Mouse (Mus musculus): ENCODE measurements around the gene Crlf1. TPM values are rescaled to one million over a fixed set of nuclear protein-coding genes. Genes with fewer than 3 reads are reported as not detected.

Gene Crlf1
- 0.97 and 1.1 TPM in 2 replicates for polyA plus RNA-seq (2015; fragmentation: Nextera tagmentation; extraction: Ambion mirVana)

DNA sequence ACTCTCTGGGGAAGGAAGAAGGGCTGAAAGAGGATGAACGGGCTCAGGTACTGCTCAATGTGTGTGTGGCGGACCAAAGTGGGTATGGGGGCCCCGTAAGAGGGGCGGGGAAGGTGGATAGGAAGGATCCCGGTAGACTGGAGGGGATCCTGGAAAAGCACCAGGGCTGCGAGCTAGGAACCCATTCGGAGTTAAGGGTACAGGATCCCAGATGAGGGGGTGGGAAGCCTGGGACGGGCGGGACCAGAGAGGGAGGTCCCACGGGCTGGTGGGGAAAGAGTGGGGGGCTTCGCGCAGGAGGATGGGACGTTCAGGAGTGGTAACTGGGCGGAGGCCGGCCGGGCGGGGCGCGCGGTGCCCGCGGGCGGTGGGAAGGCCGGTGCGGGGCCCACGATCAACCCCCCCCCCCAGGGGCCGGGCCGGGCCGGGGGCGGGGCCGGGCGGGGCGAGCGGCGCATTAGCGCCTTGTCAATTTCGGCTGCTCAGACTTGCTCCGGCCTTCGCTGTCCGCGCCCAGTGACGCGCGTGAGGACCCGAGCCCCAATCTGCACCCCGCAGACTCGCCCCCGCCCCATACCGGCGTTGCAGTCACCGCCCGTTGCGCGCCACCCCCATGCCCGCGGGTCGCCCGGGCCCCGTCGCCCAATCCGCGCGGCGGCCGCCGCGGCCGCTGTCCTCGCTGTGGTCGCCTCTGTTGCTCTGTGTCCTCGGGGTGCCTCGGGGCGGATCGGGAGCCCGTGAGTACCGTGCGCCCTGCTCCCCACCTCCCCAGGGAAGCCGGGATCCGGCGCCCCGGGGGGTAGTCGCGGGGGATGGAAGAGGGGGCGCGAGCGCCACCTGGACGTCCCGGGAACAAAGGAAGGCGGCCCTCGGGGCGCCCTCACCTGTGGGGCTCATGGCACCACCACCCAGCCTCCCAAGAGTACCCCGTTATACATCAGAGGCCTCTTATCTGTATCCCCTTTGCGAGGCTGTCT lies at the start of gene Crlf1:
Gene Crlf1 (plus strand): TSS at position 495 of the 977 bp plus-strand sequence.
- Histone ChIP-seq H3K9ac (replicated peaks) (peak within 1 kb of the TSS; percentile 44; the same call in 1 of the 2 replicates), H3K36me3 (no peaks in the 10 kb centered on the region), H3K9me3 (no peaks in the 10 kb centered on the region), H3K27me3 (peaks cover 100% of the 10 kb centered on the region), H3K4me2 (replicated peaks) (peak within 1 kb of the TSS; percentile 57), H3K27ac (no peak within 1 kb of the TSS), H3K4me1 (replicated peaks) (peaks cover 57% of the 10 kb centered on the region), H3K4me3 (replicated peaks) (peak within 1 kb of the TSS; percentile 35)
- ATAC-seq, result peak; percentile 28; the same call in 1 of the 2 replicates
- WGBS, result under 1% methylated on average over 78 of the region's 93 CpGs

DNA sequence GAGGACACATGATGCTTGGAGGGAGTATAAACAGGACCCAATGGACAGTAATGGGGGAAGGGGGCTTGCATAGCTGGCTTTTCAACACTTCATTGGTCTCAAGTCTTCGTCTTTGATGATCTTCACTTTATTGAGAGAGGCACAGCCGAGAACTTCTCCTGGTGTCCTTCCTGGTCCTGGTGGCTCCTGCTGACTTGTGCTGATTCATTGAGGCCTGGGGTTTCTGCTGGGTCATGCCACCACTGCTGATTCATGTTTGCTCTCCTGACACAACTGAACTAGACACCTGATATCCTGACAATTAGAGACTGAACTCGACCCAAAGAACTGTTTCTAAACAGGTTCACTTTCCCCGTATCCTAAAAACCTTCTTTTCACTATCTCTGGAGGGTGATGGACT lies 49.6 kb upstream of the Crlf1 start:
- peaks cover 12% of the 10 kb centered on the region for H3K4me1 ChIP-seq (replicated peaks)
- WGBS, result 88% methylated on average over 4 of the region's 4 CpGs
- H3K27ac ChIP-seq, result no peak overlapping the region
- no peaks in the 10 kb centered on the region for H3K9me3 ChIP-seq
- H3K27me3 ChIP-seq, result no peaks in the 10 kb centered on the region
- no peaks in the 10 kb centered on the region for H3K36me3 ChIP-seq
- H3K4me3 ChIP-seq (replicated peaks), result no peak overlapping the region
- H3K9ac ChIP-seq (replicated peaks), result no peak overlapping the region
- ATAC-seq, result no peak
- H3K4me2 ChIP-seq (replicated peaks), result no peak overlapping the region

DNA sequence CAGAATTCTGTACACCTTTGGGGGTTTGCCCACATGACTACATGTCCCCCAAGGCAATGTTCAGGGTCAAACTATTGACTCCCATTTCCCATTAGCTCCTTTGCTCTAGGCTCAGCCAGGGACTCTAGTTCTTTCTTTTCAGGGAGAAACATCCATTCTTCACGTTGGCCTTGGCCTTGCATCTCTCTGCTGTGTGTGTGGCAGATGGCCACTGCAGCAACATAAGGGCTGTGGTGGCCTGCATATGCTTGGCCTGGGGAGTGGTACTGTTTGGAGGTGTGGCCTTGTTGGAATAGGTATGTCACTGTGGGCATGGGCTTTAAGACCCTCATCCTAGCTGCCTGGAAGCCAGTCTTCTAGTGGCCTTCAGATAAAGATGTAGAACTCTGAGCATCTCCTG lies 47.0 kb upstream of the Crlf1 start:
- no peak overlapping the region for H3K27ac ChIP-seq
- peaks cover 8% of the 10 kb centered on the region; the same call in 1 of the 2 replicates for H3K36me3 ChIP-seq
- no peak for ATAC-seq
- H3K4me2 ChIP-seq (replicated peaks), result no peak overlapping the region
- WGBS, result 90% methylated on average over 1 of the region's 1 CpGs
- no peak overlapping the region for H3K9ac ChIP-seq (replicated peaks)
- H3K27me3 ChIP-seq, result no peaks in the 10 kb centered on the region
- H3K4me3 ChIP-seq (replicated peaks), result no peak overlapping the region
- no peaks in the 10 kb centered on the region for H3K9me3 ChIP-seq
- H3K4me1 ChIP-seq (replicated peaks), result no peaks in the 10 kb centered on the region

DNA sequence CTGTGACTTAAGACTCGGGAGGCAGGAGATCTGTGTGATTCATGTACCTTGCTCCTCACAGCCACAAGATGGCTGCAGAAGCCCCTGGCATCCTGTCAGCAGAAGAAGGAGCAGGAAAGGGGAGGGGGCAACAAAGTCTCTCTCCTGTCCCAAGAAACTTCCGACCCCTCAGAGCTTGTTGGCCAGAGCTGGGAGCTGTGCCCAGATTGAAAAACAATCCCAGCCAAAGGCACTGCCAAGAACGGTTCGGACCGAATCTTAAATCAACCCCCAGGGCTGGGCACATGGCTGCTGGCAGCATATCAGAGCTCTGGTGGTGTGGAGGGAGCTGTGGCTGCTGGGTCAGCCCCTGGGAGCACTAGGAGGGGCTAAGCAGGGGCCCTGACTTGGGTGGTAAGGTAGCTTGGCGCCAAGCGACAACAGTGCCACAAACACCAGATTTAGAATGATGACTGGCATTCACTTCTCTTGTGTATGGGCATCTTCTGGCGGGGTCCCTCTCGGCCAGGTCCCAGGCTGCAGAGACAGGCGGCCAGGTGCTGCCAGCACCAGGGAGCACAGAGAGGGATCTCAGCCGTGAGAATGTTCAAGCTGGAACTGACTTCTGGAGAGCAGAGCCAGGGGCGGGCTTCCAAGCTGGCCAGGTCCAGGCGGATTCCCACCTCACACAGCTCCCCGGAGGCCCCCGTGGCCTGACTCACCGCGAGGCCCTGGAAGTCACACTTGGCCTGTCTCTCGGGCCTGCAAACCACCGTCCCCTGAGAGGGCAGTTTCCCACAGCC lies 45.1 kb upstream of the Crlf1 start:
- H3K9me3 ChIP-seq, result no peaks in the 10 kb centered on the region
- H3K27ac ChIP-seq, result no peak overlapping the region
- no peak overlapping the region for H3K4me2 ChIP-seq (replicated peaks)
- 74% methylated on average over 19 of the region's 19 CpGs for WGBS
- H3K27me3 ChIP-seq, result 0 out of 2 replicates have a peak, but pooled peaks cover 6% of the 10 kb centered on the region
- H3K36me3 ChIP-seq, result peaks cover 26% of the 10 kb centered on the region
- no peak overlapping the region for H3K4me3 ChIP-seq (replicated peaks)
- H3K9ac ChIP-seq (replicated peaks), result no peak overlapping the region
- ATAC-seq, result no peak
- H3K4me1 ChIP-seq (replicated peaks), result no peaks in the 10 kb centered on the region

DNA sequence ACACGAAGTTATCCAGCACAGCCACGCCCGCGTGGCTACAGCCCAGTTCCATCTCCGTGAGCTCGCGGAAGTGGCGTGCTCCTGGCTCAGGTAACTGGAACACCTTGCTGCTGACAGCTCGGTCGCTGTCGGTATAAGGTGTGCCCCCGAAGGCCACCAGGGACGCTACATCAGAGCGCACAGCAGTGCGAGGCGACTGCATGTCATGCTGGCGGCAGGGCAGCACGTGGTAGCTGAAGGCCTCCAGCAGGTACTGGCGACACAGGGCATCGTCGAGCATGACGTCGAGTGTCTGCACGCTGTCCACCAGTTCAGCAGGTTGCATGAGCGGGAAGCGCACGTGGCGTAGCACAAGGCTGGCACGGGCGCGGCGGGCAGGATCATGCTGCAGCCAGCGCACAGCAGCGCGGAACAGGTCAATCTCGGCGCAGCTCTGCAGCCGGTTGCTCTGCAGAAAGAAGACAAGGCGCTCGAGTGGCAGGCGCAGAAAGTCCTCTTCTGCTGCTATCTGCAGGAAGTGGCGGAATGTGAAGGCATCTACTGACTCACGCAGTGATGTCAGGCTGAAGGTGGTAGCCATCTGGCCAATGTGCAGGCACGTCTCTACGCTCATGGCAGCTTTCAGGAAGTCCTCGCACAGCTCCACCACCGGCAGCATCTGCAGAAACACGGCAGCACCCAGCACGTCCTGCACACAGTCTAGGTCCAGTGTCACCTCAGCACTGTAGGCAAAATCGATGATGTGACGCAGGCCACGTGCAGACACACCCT lies 40.6 kb upstream of the Crlf1 start:
- no peaks in the 10 kb centered on the region for H3K4me1 ChIP-seq (replicated peaks)
- H3K27ac ChIP-seq, result no peak overlapping the region
- no peak overlapping the region for H3K4me3 ChIP-seq (replicated peaks)
- H3K27me3 ChIP-seq, result peaks cover 11% of the 10 kb centered on the region; the same call in 1 of the 2 replicates
- ATAC-seq, result no peak
- no peaks in the 10 kb centered on the region for H3K9me3 ChIP-seq
- peaks cover 26% of the 10 kb centered on the region for H3K36me3 ChIP-seq
- no peak overlapping the region for H3K9ac ChIP-seq (replicated peaks)
- no peak overlapping the region for H3K4me2 ChIP-seq (replicated peaks)
- WGBS, result 68% methylated on average over 52 of the region's 52 CpGs

DNA sequence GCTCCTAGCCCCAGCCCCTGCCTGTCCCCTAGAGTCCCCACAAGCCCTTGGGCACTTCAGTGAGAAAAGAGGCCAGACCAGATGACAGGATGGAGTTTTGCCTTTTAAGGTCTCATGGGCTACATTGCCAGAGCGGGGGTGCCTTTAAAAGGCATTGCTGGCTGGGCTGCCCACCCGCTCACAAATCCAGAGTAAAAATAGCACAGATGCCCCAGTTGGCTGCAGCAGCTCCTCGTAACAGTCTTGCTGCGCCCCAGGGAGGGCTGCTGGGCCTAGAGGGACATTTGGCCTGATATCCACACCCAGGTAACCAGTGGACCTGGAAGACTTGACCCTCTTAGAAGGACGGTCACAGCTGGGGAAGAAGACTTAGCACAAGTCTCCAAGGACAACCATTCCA lies 39.1 kb upstream of the Crlf1 start:
- Histone ChIP-seq H3K27ac (no peak overlapping the region), H3K27me3 (peaks cover 11% of the 10 kb centered on the region; the same call in 1 of the 2 replicates), H3K9me3 (no peaks in the 10 kb centered on the region), H3K4me2 (replicated peaks) (no peak overlapping the region), H3K9ac (replicated peaks) (no peak overlapping the region), H3K36me3 (peaks cover 26% of the 10 kb centered on the region), H3K4me3 (replicated peaks) (no peak overlapping the region), H3K4me1 (replicated peaks) (no peaks in the 10 kb centered on the region)
- no peak for ATAC-seq
- 93% methylated on average over 5 of the region's 5 CpGs for WGBS

DNA sequence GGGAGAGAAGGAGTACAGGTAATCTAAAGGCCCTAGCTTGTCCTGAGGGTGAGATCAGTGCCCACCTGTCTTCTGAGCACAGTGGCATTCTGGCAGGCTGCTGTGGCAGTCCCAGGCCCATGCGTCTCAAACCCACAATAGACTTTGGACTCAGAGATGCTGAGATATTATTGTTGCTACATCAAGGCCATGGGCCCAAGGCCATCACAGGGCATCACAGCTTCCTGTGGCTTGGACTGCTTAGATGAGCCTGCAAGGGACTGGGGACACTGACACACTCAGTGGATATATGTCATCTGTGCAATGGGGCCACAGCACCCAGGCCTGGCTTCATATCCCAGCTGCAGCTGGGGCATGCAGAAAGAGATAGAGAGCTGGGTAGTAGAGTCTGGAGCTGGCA lies 36.0 kb upstream of the Crlf1 start:
- no peak overlapping the region for H3K4me3 ChIP-seq (replicated peaks)
- no peaks in the 10 kb centered on the region for H3K9me3 ChIP-seq
- H3K27me3 ChIP-seq, result peaks cover 10% of the 10 kb centered on the region; the same call in 1 of the 2 replicates
- WGBS, result 88% methylated on average over 1 of the region's 1 CpGs
- H3K4me1 ChIP-seq (replicated peaks), result no peaks in the 10 kb centered on the region
- H3K27ac ChIP-seq, result no peak overlapping the region
- no peak overlapping the region for H3K4me2 ChIP-seq (replicated peaks)
- no peak overlapping the region for H3K9ac ChIP-seq (replicated peaks)
- H3K36me3 ChIP-seq, result peaks cover 8% of the 10 kb centered on the region
- ATAC-seq, result no peak

DNA sequence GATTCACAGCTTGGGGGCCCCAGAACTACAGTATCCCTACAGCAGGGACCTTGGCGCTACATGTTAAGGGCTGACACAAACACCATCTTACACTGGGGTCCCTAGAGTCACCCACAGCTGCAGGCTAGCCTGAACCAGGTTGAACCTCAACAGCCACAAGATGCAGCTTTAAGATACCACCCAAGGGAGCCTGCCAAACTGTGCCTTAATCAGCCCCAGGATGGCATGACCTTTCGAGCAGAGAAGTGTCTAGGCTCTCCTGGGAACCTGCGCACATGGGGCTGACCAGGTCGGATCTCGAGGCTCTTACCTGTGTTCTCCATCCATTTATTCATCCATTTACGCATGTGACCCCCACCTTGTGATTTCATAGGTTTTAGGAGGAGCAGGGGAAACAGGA lies 35.1 kb upstream of the Crlf1 start:
- WGBS, result 91% methylated on average over 6 of the region's 6 CpGs

DNA sequence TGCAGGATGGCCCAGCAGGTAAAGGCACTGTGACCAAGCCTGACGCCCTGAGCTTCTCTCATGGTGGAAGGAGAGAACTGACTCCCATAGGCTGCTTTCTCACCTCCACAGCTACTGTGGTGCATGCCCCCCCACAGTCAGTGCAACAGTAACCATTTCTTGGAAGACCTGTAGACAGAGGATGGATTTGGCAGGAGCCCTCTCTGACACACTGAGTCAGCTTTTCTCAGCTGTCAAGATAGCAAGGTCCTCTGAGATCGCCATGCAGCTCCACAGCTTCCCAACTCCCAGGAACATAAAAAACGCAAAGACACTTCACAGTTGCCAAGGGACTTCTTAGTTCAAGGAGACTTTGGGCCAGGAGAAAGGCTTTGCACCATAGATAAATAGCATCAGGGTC lies 34.5 kb upstream of the Crlf1 start:
- Histone ChIP-seq H3K9me3 (no peaks in the 10 kb centered on the region), H3K4me2 (replicated peaks) (no peak overlapping the region), H3K27ac (no peak overlapping the region), H3K4me1 (replicated peaks) (peaks cover 3% of the 10 kb centered on the region), H3K27me3 (no peaks in the 10 kb centered on the region), H3K4me3 (replicated peaks) (no peak overlapping the region), H3K36me3 (no peaks in the 10 kb centered on the region), H3K9ac (replicated peaks) (no peak overlapping the region)
- 83% methylated on average over 3 of the region's 3 CpGs for WGBS
- no peak for ATAC-seq

More for the DNA sequence above, 35.1 kb upstream of the Crlf1 start:
- H3K4me1 ChIP-seq (replicated peaks), result no peaks in the 10 kb centered on the region
- no peak overlapping the region for H3K9ac ChIP-seq (replicated peaks)
- peaks cover 4% of the 10 kb centered on the region; the same call in 1 of the 2 replicates for H3K27me3 ChIP-seq
- no peak overlapping the region for H3K4me2 ChIP-seq (replicated peaks)
- H3K27ac ChIP-seq, result no peak overlapping the region
- no peaks in the 10 kb centered on the region for H3K36me3 ChIP-seq
- H3K9me3 ChIP-seq, result no peaks in the 10 kb centered on the region
- no peak overlapping the region for H3K4me3 ChIP-seq (replicated peaks)
- ATAC-seq, result no peak

DNA sequence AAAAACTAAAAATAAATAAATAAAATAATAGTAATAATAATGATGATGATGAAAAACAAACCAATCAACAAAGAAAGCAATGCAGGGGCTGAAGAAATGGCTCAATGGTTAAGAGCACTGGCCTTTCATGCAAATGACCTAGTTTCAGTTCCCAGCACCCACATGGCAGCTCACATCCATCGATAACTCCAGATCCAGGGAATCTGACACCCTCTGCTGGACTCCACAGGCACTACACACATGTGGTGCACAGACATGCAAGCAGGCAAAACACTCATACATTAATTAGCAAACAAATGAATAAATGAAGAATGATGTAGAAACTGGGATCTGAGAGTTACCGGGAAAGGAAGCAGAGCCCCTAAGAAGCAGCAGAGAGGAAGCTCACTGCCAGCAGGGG lies 33.3 kb upstream of the Crlf1 start:
- H3K4me3 ChIP-seq (replicated peaks), result no peak overlapping the region
- 96% methylated on average over 2 of the region's 2 CpGs for WGBS
- H3K4me2 ChIP-seq (replicated peaks), result no peak overlapping the region
- no peak overlapping the region for H3K9ac ChIP-seq (replicated peaks)
- ATAC-seq, result no peak
- no peaks in the 10 kb centered on the region for H3K36me3 ChIP-seq
- no peaks in the 10 kb centered on the region for H3K27me3 ChIP-seq
- H3K27ac ChIP-seq, result no peak overlapping the region
- peaks cover 6% of the 10 kb centered on the region for H3K4me1 ChIP-seq (replicated peaks)
- H3K9me3 ChIP-seq, result no peaks in the 10 kb centered on the region

DNA sequence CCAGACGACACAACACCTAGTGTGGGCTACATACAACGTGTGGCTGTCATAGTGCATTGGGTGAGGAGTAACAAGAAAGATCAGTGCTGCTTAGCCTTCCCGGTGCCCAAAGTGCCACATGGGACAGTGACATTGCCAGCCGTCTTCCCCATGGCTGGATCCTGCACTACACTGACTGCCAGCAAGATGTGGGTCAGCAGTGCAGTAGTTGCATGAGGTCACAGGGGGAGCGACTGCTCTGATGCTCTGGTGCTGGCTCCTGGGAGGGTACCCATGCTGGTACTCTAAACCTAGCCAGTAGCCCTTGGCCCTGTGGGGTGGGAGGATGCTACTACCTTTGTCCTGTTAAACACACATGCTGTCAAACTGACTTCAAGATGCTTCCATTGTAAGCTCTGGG lies 32.8 kb upstream of the Crlf1 start:
- no peak overlapping the region for H3K4me2 ChIP-seq (replicated peaks)
- H3K27ac ChIP-seq, result no peak overlapping the region
- no peak overlapping the region for H3K9ac ChIP-seq (replicated peaks)
- no peak for ATAC-seq
- no peaks in the 10 kb centered on the region for H3K9me3 ChIP-seq
- H3K36me3 ChIP-seq, result no peaks in the 10 kb centered on the region
- H3K4me1 ChIP-seq (replicated peaks), result peaks cover 6% of the 10 kb centered on the region
- no peaks in the 10 kb centered on the region for H3K27me3 ChIP-seq
- H3K4me3 ChIP-seq (replicated peaks), result no peak overlapping the region
- 91% methylated on average over 5 of the region's 5 CpGs for WGBS
